Mouse (Mus musculus) neural tube, embryonic 12.5 days (tissue): Measurements from ENCODE around the gene Tpm3. TPM values are rescaled to one million over a fixed set of nuclear protein-coding genes. Genes with fewer than 3 reads are reported as not detected.

Experiments
- ATAC-seq: fragments of 200-750 bp; cut with Nextera tagmentation; 2 replicates; pipeline ENCODE4 v1.8.0; 2017; ENCODE audit warnings: low read depth, mild to moderate bottlenecking, moderate TSS enrichment, moderate library complexity; ENCODE audit not compliant: low FRiP score
- H3K27ac ChIP-seq: fragments of 300-500 bp; sonication (generic); 2 replicates; pipeline ENCODE4 v1.5.1; 2016
- H3K27me3 ChIP-seq: fragments of 300-500 bp; sonication (generic); replicated peaks from 2 replicates; pipeline ENCODE4 v1.6.1; 2016; ENCODE audit warnings: mild to moderate bottlenecking
- H3K36me3 ChIP-seq: fragments of 300-500 bp; sonication (generic); 2 replicates; pipeline ENCODE4 v1.6.1; 2016; ENCODE audit warnings: mild to moderate bottlenecking
- H3K4me1 ChIP-seq: fragments of 300-500 bp; sonication (generic); 2 replicates; pipeline ENCODE4 v1.6.1; 2016
- H3K4me2 ChIP-seq: fragments of 300-500 bp; sonication (generic); replicated peaks from 2 replicates; pipeline ENCODE4 v1.6.1; 2016; ENCODE audit warnings: mild to moderate bottlenecking
- H3K4me3 ChIP-seq: fragments of 300-500 bp; sonication (generic); 2 replicates; pipeline ENCODE4 v1.5.1; 2016
- H3K9ac ChIP-seq: fragments of 300-500 bp; sonication (generic); 2 replicates; pipeline ENCODE4 v1.6.1; 2016; ENCODE audit warnings: mild to moderate bottlenecking
- H3K9me3 ChIP-seq: fragments of 300-500 bp; sonication (generic); 2 replicates; pipeline ENCODE4 v1.6.1; 2016; ENCODE audit warnings: mild to moderate bottlenecking
- WGBS: fragments of 180-500 bp; shearing (Covaris S2); methylation state at CpG from one replicate; pipeline ENCODE4 v1.1.7; 2016; 5-methylcytosine and 5-hydroxymethylcytosine counted together
- polyA plus RNA-seq: library from polyadenylated mRNA; unstranded; fragments of >200 nt; fragmentation: Nextera tagmentation; extraction: Ambion mirVana; gene quantifications from 2 replicates; pipeline ENCODE4 v1.2.1, GENCODE M21; 2016

The Tpm3 gene
- polyA plus RNA-seq, 1 experiment from 2014 or later, result 470 TPM

GRCm38 (mm10) chr3:90088617-90089016 is 16.2 kb downstream of the Tpm3 start:
- WGBS, result 97% methylated on average over 2 of the region's 2 CpGs
- no peak for ATAC-seq
- H3K36me3 ChIP-seq, result peaks cover 70% of the 10 kb centered on the region
- no peaks in the 10 kb centered on the region for H3K27me3 ChIP-seq
- no peak overlapping the region for H3K4me2 ChIP-seq
- no peak overlapping the region for H3K27ac ChIP-seq
- H3K4me3 ChIP-seq, result no peak overlapping the region
- no peaks in the 10 kb centered on the region for H3K9me3 ChIP-seq
- H3K4me1 ChIP-seq, result peaks cover 6% of the 10 kb centered on the region
- no peak overlapping the region for H3K9ac ChIP-seq

GRCm38 (mm10) chr3:90090892-90091291 is 18.4 kb downstream of the Tpm3 start:
- H3K9ac ChIP-seq, result no peak overlapping the region
- H3K4me1 ChIP-seq, result no peaks in the 10 kb centered on the region
- no peak overlapping the region for H3K27ac ChIP-seq
- no peak for ATAC-seq
- H3K4me2 ChIP-seq, result no peak overlapping the region
- H3K9me3 ChIP-seq, result no peaks in the 10 kb centered on the region
- H3K36me3 ChIP-seq, result peaks cover 82% of the 10 kb centered on the region
- no peak overlapping the region for H3K4me3 ChIP-seq
- WGBS, result 86% methylated on average over 6 of the region's 6 CpGs
- no peaks in the 10 kb centered on the region for H3K27me3 ChIP-seq

- Histone ChIP-seq H3K4me1 (no peaks in the 10 kb centered on the region), H3K27ac (no peak overlapping the region), H3K27me3 (no peaks in the 10 kb centered on the region), H3K9me3 (no peaks in the 10 kb centered on the region), H3K4me2 (no peak overlapping the region), H3K9ac (no peak overlapping the region), H3K36me3 (peaks cover 69% of the 10 kb centered on the region), H3K4me3 (no peak overlapping the region)
- WGBS, result 94% methylated on average over 3 of the region's 3 CpGs
- no peak for ATAC-seq
These were observed 22.0 kb downstream of the Tpm3 start for GRCm38 (mm10) chr3:90094453-90094852.

- H3K4me2 ChIP-seq, result no peak overlapping the region
- WGBS, result 87% methylated on average over 5 of the region's 5 CpGs
- H3K9me3 ChIP-seq, result no peaks in the 10 kb centered on the region
- H3K27ac ChIP-seq, result no peak overlapping the region
- H3K4me3 ChIP-seq, result no peak overlapping the region
- no peaks in the 10 kb centered on the region for H3K27me3 ChIP-seq
- ATAC-seq, result no peak
- H3K36me3 ChIP-seq, result peaks cover 44% of the 10 kb centered on the region
- no peaks in the 10 kb centered on the region for H3K4me1 ChIP-seq
- no peak overlapping the region for H3K9ac ChIP-seq
These were observed 25.5 kb downstream of the Tpm3 start for GRCm38 (mm10) chr3:90097928-90098327.

- H3K36me3 ChIP-seq, result peaks cover 26% of the 10 kb centered on the region
- no peak overlapping the region for H3K4me3 ChIP-seq
- no peak for ATAC-seq
- WGBS, result 95% methylated on average over 3 of the region's 3 CpGs
- no peaks in the 10 kb centered on the region for H3K27me3 ChIP-seq
- H3K27ac ChIP-seq, result no peak overlapping the region
- no peak overlapping the region for H3K4me2 ChIP-seq
- no peaks in the 10 kb centered on the region for H3K4me1 ChIP-seq
- H3K9me3 ChIP-seq, result no peaks in the 10 kb centered on the region
- H3K9ac ChIP-seq, result no peak overlapping the region
These were observed 28.6 kb downstream of the Tpm3 start for GRCm38 (mm10) chr3:90101010-90101409.

- H3K4me1 ChIP-seq, result no peaks in the 10 kb centered on the region
- H3K4me3 ChIP-seq, result no peak overlapping the region
- H3K4me2 ChIP-seq, result no peak overlapping the region
- no peak overlapping the region for H3K27ac ChIP-seq
- H3K27me3 ChIP-seq, result no peaks in the 10 kb centered on the region
- H3K9ac ChIP-seq, result no peak overlapping the region
- peaks cover 26% of the 10 kb centered on the region for H3K36me3 ChIP-seq
- no peaks in the 10 kb centered on the region for H3K9me3 ChIP-seq
- ATAC-seq, result no peak
- WGBS, result 96% methylated on average over 2 of the region's 2 CpGs
These were observed 29.2 kb downstream of the Tpm3 start for GRCm38 (mm10) chr3:90101673-90102072.

- ATAC-seq, result no peak
- WGBS, result 67% methylated on average over 2 of the region's 2 CpGs
- Histone ChIP-seq H3K4me3 (no peak overlapping the region), H3K9me3 (no peaks in the 10 kb centered on the region), H3K9ac (no peak overlapping the region), H3K4me2 (no peak overlapping the region), H3K27me3 (no peaks in the 10 kb centered on the region), H3K27ac (no peak overlapping the region), H3K36me3 (peaks cover 26% of the 10 kb centered on the region), H3K4me1 (no peaks in the 10 kb centered on the region)
These were observed 29.8 kb downstream of the Tpm3 start for GRCm38 (mm10) chr3:90102239-90102638.

- H3K9ac ChIP-seq, result no peak overlapping the region
- ATAC-seq, result no peak
- no peak overlapping the region for H3K4me3 ChIP-seq
- no peak overlapping the region for H3K4me2 ChIP-seq
- peaks cover 21% of the 10 kb centered on the region for H3K36me3 ChIP-seq
- no peaks in the 10 kb centered on the region for H3K9me3 ChIP-seq
- no peaks in the 10 kb centered on the region for H3K4me1 ChIP-seq
- WGBS, result 84% methylated on average over 2 of the region's 2 CpGs
- no peak overlapping the region for H3K27ac ChIP-seq
- H3K27me3 ChIP-seq, result no peaks in the 10 kb centered on the region
These were observed 30.7 kb downstream of the Tpm3 start for GRCm38 (mm10) chr3:90103176-90103575.

GRCm38 (mm10) chr3:90103938-90104337 is 31.5 kb downstream of the Tpm3 start, which contains the start of gene Nup210l:
Gene Nup210l (plus strand): TSS chr3:90104132.
- H3K4me3 ChIP-seq, result no peak within 1 kb of the TSS
- no peaks in the 10 kb centered on the region for H3K9me3 ChIP-seq
- H3K4me2 ChIP-seq, result no peak within 1 kb of the TSS
- no peaks in the 10 kb centered on the region for H3K27me3 ChIP-seq
- no peaks in the 10 kb centered on the region for H3K4me1 ChIP-seq
- no peak within 1 kb of the TSS for H3K27ac ChIP-seq
- ATAC-seq, result no peak
- H3K36me3 ChIP-seq, result peaks cover 14% of the 10 kb centered on the region
- 89% methylated on average over 13 of the region's 13 CpGs for WGBS
- no peak within 1 kb of the TSS for H3K9ac ChIP-seq

GRCm38 (mm10) chr3:90111706-90112105 is 39.3 kb downstream of the Tpm3 start:
- Histone ChIP-seq H3K27ac (no peak overlapping the region), H3K27me3 (no peaks in the 10 kb centered on the region), H3K36me3 (no peaks in the 10 kb centered on the region), H3K4me3 (no peak overlapping the region), H3K4me2 (no peak overlapping the region), H3K9me3 (no peaks in the 10 kb centered on the region), H3K4me1 (no peaks in the 10 kb centered on the region), H3K9ac (no peak overlapping the region)
- no peak for ATAC-seq
- WGBS, result 91% methylated on average over 2 of the region's 2 CpGs

- no peaks in the 10 kb centered on the region for H3K27me3 ChIP-seq
- H3K36me3 ChIP-seq, result no peaks in the 10 kb centered on the region
- no peaks in the 10 kb centered on the region for H3K4me1 ChIP-seq
- H3K9ac ChIP-seq, result no peak overlapping the region
- ATAC-seq, result no peak
- 85% methylated on average over 2 of the region's 2 CpGs for WGBS
- no peak overlapping the region for H3K4me3 ChIP-seq
- H3K4me2 ChIP-seq, result no peak overlapping the region
- H3K9me3 ChIP-seq, result no peaks in the 10 kb centered on the region
- no peak overlapping the region for H3K27ac ChIP-seq
These were observed 41.9 kb downstream of the Tpm3 start for GRCm38 (mm10) chr3:90114342-90114741.

- 81% methylated on average over 3 of the region's 3 CpGs for WGBS
- Histone ChIP-seq H3K4me2 (no peak overlapping the region), H3K4me3 (no peak overlapping the region), H3K4me1 (no peaks in the 10 kb centered on the region), H3K27ac (no peak overlapping the region), H3K36me3 (no peaks in the 10 kb centered on the region), H3K9me3 (no peaks in the 10 kb centered on the region), H3K9ac (no peak overlapping the region), H3K27me3 (no peaks in the 10 kb centered on the region)
- no peak for ATAC-seq
These were observed 43.1 kb downstream of the Tpm3 start for GRCm38 (mm10) chr3:90115526-90115925.

GRCm38 (mm10) chr3:90118132-90118790 is 45.8 kb downstream of the Tpm3 start:
- Histone ChIP-seq H3K4me3 (no peak overlapping the region), H3K9ac (no peak overlapping the region), H3K4me1 (no peaks in the 10 kb centered on the region), H3K4me2 (no peak overlapping the region), H3K9me3 (no peaks in the 10 kb centered on the region), H3K27me3 (no peaks in the 10 kb centered on the region), H3K36me3 (no peaks in the 10 kb centered on the region), H3K27ac (no peak overlapping the region)
- 94% methylated on average over 13 of the region's 13 CpGs for WGBS
- ATAC-seq, result no peak
